Mouse (Mus musculus) retina, adult 2 months (tissue): ENCODE measurements at regions not wholly inside any gene's neighbourhood (a gene's known extent, or its start where the extent isn't known, plus 50 kb on each side); places are given as distances from the start of the nearest gene placed in this dataset.

Experiments used
- DNase-seq: peaks from one replicate; pipeline ENCODE4 v3.0.0-alpha.2; 2012; ENCODE audit warnings: low read depth, low spot score

- no peak for DNase-seq
Observed at GRCm38 (mm10) chr2:75061456-75062188, 236.0 kb downstream of the Mtx2 start.

GRCm38 (mm10) chr2:75062189-75062510 lies 236.5 kb downstream of the Mtx2 start:
- no peak for DNase-seq

GRCm38 (mm10) chr2:75064406-75065115 lies 239.0 kb downstream of the Mtx2 start:
- no peak for DNase-seq

GRCm38 (mm10) chr2:75065304-75065703 lies 239.7 kb downstream of the Mtx2 start:
- DNase-seq, result no peak

- DNase-seq, result no peak
Observed at GRCm38 (mm10) chr2:75069321-75069720, 243.7 kb downstream of the Mtx2 start.

DNA sequence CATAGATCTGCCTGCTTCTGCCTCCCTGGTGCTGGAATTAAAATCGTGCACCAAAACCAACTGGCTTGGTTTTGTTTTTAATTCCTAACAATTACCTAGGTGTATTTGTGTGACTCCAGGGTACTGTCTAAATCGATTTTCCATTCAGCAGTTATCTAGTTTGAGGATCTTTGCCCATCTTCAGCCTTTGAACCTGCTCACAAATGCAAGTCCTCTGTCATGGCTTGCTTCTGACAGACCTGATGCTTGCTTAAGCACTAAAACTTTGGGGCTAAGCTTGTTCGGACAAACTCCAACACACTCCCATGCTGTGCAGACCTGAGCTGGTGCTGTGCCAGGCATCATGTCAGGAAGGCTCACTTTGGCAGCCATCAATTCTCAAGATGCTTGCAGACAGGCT lies 246.4 kb downstream of the Mtx2 start:
- DNase-seq, result no peak

- no peak for DNase-seq
Observed at GRCm38 (mm10) chr2:75072471-75072870, 246.9 kb downstream of the Mtx2 start.

DNA sequence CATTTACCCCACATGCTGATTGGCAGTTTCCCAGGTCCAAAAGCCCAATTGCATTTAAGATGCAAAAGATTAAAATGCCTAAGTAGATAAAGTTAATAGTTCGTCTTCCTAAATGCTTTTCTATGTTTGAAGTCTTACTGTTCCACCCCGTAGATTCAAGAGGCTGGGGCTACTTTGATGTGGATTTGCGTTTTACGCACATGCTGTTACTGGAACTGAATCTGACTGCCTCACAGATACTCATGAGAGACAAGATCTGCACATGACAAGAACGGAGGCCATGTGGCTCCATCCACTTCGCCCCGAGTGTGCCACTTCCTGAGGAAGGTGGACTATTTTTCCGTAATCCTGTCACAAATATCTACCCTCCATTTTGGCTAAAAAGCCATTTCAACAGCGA lies 247.6 kb downstream of the Mtx2 start:
- DNase-seq, result no peak

DNA sequence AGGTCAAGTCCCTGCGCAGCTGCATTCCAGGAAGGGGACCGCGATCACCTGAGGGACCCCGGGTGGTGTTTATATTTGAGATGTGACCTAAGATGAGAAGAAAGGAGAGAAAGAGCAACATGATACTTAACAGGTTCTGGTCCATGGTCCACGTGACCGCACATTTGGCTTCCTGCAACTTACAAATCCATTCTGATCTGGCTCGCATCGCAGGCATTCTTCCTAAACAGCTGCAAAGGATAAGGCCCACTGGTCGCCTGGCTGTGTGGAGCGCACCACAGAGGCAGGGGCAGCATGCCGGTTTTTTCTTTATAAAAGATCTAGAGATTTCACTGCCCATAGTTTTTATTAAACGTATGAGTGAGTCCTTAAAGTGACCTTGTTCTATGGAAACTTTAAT lies 261.6 kb downstream of the Mtx2 start:
- no peak for DNase-seq

DNA sequence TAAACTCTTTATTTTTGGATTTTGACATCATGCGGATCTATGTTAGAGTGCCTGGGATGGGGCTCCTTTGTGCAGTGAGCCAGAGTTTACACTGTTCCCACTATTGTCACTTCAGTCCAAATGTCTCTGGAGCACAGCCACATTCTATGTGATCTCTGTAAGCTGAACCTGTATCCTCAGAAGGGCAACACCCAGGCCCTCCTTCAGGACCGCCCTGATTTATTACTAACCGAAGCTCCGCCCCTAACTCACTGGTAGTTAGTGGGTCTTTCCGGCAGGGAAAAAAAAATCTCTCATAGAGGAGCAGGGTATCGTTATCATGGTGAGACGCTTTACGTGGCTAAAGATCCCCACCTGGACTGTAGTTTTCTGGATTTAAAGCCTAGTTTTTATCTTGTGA lies 263.6 kb downstream of the Mtx2 start:
- no peak for DNase-seq

DNA sequence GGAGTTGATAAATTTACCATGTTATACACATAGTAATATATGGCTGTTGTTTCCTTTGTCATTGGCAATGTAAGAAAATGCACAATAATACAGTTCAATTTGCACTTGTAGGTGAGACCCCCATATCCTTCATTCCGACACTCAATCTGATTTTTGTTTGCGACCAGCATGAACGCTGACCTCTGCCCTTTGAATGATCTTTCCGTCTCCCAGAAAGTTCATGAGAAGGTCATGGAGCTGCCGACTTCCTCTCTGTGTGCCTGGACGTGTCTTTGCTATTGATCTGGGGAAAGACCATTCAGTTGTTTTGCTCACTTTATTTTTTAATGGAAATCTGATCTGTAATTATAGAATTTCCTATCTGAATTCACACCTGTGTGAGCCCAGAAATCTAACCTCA lies 264.0 kb downstream of the Mtx2 start:
- no peak for DNase-seq

DNA sequence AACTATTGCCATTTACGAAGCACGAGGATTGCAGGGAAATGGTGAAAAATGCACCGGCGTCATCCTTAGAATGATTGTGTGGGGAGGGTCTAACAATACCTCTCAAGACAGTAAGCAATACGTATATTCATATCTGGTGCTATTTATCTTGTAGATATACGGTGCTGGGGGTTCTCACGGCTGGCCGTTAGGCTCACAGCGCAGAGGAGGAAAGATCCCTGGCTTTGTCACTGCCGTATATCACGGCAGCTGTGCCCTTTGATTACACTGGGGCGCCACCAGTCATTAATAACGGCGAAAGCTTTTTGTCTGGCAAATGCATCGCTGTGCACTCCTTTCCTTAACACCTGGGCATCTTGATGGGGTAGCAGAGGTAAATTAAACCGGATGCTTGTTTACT lies 264.8 kb downstream of the Mtx2 start:
- no peak for DNase-seq

- DNase-seq, result no peak
Observed at GRCm38 (mm10) chr2:75101501-75101900, 275.9 kb downstream of the Mtx2 start.

DNA sequence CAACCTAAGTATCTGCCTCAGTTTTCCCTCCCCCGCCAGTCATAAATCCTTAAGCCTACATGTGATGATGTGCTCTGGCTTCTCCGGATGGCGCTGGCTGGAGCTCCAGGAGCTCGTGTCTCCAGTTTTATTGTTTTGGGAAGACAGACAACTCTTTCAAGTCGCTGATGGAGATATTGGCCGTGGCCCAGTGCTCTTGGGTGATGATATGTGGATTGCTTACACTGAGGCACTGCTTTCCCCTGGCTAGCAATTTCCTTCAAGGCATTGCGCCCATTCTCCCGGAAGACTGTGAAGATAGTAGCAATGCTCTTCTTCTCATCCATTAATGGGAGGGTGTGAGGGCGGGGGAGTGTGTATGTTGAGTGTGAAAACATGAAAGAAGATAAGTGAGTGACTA lies 287.1 kb downstream of the Mtx2 start:
- no peak for DNase-seq

DNA sequence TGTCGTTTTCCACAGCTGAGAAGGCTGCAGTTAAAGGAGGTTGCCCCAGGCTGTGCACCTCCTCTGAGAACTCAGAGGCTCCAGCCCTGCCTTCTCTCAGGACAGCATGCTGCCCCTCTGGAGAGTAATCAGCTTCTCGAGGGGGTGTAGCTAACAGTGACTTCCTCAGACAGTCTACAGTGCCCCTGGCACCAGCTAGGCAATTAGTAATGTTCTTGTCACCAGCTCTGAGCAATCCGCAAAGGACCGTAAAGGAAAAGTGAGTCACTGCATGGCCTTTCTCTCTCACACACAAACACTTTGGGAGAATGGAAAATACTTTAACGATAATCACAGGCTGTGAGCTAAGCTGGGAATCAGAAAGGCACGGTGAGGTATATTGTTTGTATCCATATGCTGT lies 288.8 kb downstream of the Mtx2 start:
- no peak for DNase-seq

- no peak for DNase-seq
Observed at GRCm38 (mm10) chr2:75118348-75118926, 292.8 kb downstream of the Mtx2 start.

DNA sequence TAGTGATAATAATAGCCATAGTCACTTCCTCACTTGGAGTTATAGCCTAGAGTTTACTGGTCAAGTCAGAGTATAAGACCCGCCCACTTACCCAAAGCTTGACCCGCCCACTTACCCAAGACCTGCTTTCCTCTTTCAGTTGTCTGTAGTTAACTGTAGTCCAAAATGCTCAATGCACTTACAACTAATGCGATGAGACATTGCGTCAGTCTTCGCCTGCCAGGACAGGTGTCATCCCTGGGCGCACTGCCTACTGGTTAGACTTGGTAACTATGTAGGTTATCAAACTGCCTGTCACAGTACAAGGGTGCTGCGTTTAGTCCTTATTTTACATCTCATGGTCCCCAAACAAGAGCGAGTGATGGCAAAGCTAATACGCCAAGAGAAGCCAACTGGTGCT lies 294.0 kb downstream of the Mtx2 start:
- DNase-seq, result no peak

- DNase-seq, result no peak
Observed at GRCm38 (mm10) chr2:75133298-75134080, 307.9 kb downstream of the Mtx2 start.

- no peak for DNase-seq
Observed at GRCm38 (mm10) chr2:75136618-75137017, 311.0 kb downstream of the Mtx2 start.

DNA sequence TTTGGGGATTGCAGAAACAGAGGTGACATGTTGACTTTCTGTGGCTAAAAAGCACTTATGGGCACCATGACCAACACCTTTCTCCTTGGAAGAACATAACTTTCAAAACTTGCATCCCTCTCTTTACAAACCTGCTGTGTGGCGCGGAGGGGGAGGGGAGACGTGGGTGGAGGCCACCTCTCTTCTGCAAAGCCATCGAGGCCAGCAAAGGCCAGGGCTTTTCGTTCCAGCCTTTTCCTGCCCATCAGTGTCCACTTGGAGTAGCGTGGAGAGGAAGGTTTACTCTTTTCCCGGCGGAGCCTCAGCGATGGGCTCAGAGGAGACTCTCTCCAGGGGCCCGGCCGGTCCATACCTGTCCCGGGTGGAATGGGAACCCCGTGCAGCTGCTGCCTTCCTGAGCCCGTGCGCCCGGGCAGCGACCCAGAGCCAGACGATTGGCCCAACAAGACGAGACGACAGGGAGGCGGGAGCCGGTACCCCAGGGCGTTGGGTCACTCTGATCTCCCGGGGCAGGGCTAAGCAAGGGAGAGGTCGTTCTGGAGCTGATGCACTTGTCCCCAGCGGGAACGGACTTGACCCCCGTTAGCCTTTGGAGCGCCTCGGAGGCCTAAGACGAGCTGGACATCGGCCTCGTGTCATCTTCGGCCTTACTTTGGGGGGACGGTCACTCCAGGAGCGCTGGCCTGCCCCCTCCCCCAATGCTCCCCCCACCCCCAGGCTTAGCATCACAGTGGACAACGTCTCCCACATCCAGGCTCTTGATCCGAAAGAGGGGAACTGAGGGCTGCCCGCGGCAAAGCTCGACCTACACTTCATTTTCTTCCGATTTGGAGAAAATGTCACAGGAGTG lies 311.8 kb downstream of the Mtx2 start:
- no peak for DNase-seq

- no peak for DNase-seq
Observed at GRCm38 (mm10) chr2:75137983-75138745, 312.6 kb downstream of the Mtx2 start.
